Mouse (Mus musculus): ENCODE measurements at regions not wholly inside any gene's neighbourhood (a gene's known extent, or its start where the extent isn't known, plus 50 kb on each side); places are given as distances from the start of the nearest gene placed in this dataset.

DNA sequence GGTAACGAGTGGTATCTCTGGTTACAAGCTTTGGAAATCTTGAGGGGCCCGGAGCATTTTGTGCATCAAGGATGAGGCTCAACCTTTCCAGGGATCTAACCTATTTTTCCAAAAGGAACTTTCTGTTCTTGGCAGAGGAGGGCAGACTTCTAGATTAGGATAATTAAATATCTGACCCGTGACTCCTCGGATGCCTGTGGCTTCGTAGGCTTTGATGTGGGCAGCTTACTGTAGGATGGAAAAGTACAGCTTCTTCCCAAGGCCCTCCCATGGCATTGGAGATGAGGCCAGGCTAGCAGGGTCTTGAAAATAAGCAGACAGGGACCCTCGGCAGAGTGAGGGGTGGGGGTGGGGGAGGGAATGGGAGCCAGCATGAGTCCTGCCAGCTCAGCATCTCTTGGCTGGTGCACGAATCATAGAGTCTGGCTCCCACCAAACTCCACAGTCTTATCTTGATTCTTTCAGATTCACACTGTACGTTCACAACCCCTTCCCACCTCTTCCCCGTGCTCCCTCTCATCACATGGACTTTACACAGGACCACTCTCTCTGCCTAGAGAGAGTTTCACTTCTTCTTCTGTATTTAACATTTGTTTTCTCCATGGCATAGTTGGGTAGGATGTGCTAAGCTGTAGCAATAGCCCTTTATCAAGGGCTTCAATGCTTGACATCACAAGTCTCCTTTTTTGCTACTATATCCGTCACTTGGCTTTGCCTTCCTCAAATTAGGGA, 104.9 kb downstream of the E030025P04Rik start:
- DNase-seq, result peak; percentile 8

DNA sequence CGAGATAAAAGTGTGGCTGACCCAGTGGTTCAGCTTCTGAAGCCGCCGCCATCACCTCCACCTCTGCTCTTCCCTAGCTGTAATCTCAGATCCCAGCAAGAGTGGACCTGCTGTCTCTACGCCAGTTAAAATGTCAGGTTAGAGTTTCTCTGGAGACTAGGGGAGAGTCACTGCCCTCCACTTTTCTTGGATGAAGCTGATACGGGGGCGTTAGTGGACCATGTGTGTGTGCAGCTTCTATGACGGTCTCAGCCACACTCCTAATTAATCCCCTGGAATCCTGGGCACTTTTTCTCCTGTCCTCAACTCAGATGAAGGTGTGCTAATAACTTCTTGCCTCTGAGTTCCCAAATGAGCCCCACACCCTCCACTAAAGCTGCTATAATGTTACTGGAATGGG, 106.0 kb downstream of the E030025P04Rik start:
- DNase-seq, result no peak

DNA sequence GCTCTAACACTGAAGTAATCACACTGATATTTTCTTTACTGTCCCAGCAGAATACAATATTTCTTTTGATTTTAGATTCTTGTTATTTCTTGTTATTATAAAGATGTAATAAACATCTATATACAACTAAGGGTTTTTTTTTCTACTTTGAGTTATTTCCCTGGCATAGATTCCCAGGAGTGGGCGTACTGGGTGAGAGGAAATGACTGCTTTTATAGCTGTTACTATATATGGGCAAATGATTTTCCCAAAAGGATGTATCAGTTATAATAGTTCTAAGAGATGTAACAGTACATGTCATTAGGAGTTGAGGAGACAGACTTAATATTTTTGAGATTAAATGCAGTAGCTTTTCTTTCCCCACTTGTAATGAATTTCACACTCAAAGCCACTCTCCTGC, 109.6 kb downstream of the E030025P04Rik start:
- DNase-seq, result no peak

DNA sequence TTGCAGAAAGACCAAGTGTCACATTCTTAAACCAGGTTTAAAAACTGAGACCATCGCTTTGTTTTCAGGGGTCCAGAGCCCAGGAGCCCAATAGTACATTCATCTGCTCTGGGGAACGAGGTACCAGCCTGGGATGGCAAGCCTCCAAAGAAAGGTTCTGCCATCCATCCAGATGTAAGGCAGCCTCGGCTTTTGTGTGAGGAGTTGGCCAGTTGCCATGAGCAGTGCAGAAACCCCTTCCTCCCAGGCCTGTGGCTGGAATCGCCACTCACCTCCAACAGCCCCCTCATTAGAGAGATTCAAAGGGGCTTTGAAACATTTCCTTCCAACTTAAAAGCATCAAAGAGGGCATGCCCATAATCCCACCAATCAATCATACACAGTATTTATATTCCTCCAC, 110.1 kb downstream of the E030025P04Rik start:
- DNase-seq, result no peak

DNA sequence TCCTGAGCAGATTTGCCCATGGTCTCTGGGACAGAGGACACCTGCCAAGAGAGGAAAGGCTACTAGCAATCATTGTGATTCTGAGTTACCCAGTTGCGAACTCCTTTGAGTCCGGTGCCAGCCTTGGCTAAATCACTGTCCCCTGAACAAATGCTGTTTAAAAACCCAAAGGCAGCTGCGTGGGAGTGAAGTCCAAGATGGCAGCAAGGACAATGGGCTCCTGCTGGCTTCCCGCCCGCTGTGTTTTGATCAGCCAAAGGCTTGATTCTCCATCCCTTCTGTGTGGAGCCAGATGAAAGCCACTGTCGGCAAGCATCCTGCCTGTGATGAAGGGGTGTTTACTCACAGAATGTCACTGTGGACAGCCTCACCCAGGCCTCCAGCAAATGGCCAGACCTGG, 111.4 kb downstream of the E030025P04Rik start:
- no peak for DNase-seq

DNA sequence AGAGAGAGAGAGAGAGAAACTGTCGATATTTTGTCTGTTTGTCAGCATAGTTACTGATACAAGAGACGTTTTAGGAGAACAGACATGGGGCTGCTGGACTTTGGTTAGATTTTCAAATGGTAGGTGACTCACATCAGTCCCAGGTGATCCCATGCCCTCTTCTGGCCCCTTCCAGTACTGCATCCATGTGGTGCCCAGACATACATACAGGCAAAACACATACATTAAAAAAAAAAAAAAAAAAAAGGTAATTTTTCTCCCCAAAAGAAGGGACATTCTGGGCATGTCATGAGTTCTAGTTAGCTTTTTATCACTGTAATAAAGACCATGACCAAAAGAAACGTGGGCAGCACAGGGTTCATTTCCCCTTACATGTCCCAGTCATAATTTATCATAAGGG, 110.3 kb downstream of the Axin2 start:
- DNase-seq, result no peak

DNA sequence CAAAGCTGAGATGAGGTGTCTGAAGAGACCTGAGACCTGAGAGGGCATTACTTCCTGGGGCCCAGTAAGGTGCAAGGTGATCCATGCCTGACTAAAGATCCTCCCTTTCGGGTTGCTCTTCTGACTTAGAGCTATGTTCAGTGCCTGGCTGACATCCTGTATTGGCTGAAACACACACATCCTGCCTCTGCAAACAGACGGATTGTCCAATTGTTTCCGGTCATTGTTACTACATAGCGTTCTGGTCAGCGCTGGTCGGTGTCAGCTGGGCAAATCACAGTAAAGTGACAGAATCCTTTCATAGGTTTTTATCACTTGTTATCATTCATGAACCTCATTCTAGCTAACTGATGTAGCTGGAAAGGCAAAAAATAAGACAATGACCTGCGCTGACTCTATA, 109.7 kb downstream of the Axin2 start:
- peak; percentile 5 for DNase-seq

DNA sequence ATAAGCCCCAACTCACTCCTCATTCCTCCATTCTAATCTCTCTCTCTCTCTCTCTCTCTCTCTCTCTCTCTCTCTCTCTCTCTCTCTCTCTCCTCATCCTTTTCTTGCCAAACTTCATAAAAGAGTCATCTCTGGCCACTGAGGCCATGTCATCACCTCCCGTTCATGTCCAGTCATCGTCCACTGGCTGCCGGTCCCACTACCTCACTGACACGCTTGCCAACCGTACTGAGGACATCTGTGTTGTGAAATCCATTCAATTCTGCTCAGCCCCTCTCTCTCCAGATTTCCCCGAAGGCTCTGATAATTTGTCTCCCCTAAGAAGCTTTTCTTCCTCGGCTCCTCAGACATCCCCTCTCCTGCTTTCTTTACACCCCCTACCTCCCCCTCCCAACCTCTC, 94.7 kb downstream of the Axin2 start:
- no peak for DNase-seq

DNA sequence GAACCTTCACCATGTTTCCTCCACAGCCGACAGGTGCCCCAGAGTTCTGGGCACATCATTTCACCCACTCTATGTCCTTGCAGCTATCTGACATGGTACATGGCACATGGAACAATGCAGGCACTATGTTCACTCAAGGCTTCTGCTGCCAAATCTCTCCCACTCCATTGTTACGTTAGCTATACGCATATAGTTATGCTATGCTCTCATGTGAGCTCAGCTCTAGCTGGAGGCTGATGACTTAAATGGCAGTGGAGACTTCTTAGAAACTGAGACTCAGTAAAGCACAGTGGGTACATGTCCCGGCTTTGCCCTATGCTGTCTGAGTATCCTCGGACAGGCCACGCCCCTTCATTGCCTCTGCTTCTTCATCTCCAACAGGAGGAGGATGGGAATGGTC, 91.0 kb downstream of the Axin2 start:
- DNase-seq, result no peak

DNA sequence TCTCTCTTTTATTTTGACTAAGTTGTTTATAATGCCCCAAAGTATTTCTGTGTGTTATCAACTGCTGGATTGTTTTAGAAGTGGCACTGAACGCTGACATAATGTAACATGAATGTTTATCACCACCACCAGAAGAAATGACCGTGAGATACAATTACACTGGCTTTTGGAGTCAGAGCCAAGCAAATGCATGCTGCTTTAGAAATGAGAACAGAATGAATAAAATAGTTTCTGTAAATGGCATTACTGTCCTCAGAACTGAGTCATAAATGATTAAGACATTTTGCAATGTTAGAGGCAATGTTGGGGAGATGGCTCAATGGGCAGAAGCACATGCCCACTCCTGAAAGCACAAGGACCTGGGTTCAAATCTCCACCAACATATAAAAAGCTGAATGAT, 88.7 kb downstream of the Axin2 start:
- DNase-seq, result no peak

DNA sequence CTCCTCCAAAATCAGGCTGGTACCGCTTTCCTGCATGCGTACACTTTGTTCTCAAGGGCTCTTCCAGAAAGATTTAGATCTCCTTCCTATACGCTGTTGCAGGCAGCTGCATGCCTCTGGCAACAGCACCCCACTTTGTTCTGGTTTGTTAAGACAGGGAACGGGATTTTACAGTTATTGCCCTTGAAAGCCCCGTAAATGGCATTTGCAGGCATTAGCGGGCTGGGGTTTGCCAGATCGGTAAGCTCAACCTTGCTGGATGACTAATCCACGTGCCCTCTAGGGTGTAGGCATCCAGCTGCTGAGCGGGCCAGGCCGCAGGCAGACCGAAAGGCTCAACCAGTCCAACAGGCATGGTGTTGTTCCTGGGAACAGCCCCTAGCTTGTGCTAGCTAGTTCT, 85.5 kb downstream of the Axin2 start:
- DNase-seq, result peak; percentile 2

Data from kidney, adult 11 months (tissue).